Mouse (Mus musculus): ENCODE measurements around the gene Nrxn3. TPM values are rescaled to one million over a fixed set of nuclear protein-coding genes. Genes with fewer than 3 reads are reported as not detected.

Gene Nrxn3
- polyA plus RNA-seq, 1 experiment from 2014 or later, result 96.9 TPM

GRCm38 (mm10) chr12:89198764-89199525 is 476.3 kb downstream of the Nrxn3 start:
- no peak for ATAC-seq (ENCODE audit: low FRiP score)
- Histone ChIP-seq H3K9ac (no peak overlapping the region), H3K36me3 (replicated peaks; ENCODE audit: control insufficient read depth, insufficient read depth) (no peaks in the 10 kb centered on the region), H3K27ac (peak overlapping the region; percentile 39; the same call in 1 of the 2 replicates), H3K4me3 (replicated peaks; ENCODE audit: low read length) (no peak overlapping the region), H3K4me1 (replicated peaks; ENCODE audit: control insufficient read depth, insufficient read depth, low read length) (0 out of 2 replicates have a peak, but pooled peaks cover 4% of the 10 kb centered on the region), H3K4me2 (replicated peaks) (no peak overlapping the region), H3K9me3 (ENCODE audit: control insufficient read depth, low read length) (no peaks in the 10 kb centered on the region), H3K27me3 (ENCODE audit: control insufficient read depth, insufficient read depth, low read length) (no peaks in the 10 kb centered on the region)
- 71% methylated on average over 10 of the region's 10 CpGs for WGBS
- no peak for DNase-seq (ENCODE audit: low spot score)

- ATAC-seq (ENCODE audit: low FRiP score) (no peak), DNase-seq (ENCODE audit: low spot score) (no peak)
- H3K27me3 ChIP-seq (ENCODE audit: control insufficient read depth, insufficient read depth, low read length), result no peaks in the 10 kb centered on the region
- no peak overlapping the region for H3K9ac ChIP-seq
- 39% methylated on average over 2 of the region's 2 CpGs for WGBS
- H3K4me2 ChIP-seq (replicated peaks), result no peak overlapping the region
- H3K9me3 ChIP-seq (ENCODE audit: control insufficient read depth, low read length), result no peaks in the 10 kb centered on the region
- H3K36me3 ChIP-seq (replicated peaks; ENCODE audit: control insufficient read depth, insufficient read depth), result no peaks in the 10 kb centered on the region
- no peak overlapping the region for H3K27ac ChIP-seq
- H3K4me1 ChIP-seq (replicated peaks; ENCODE audit: control insufficient read depth, insufficient read depth, low read length), result no peaks in the 10 kb centered on the region
- no peak overlapping the region for H3K4me3 ChIP-seq (replicated peaks; ENCODE audit: low read length)
Observed at GRCm38 (mm10) chr12:89211608-89212007, 488.9 kb downstream of the Nrxn3 start.

- no peak overlapping the region for H3K9ac ChIP-seq
- no peaks in the 10 kb centered on the region for H3K36me3 ChIP-seq (replicated peaks; ENCODE audit: control insufficient read depth, insufficient read depth)
- no peak overlapping the region for H3K4me2 ChIP-seq (replicated peaks)
- H3K4me3 ChIP-seq (replicated peaks; ENCODE audit: low read length), result no peak overlapping the region
- no peaks in the 10 kb centered on the region for H3K9me3 ChIP-seq (ENCODE audit: control insufficient read depth, low read length)
- no peak overlapping the region for H3K27ac ChIP-seq
- no peaks in the 10 kb centered on the region for H3K4me1 ChIP-seq (replicated peaks; ENCODE audit: control insufficient read depth, insufficient read depth, low read length)
- ATAC-seq (ENCODE audit: low FRiP score) (no peak), DNase-seq (ENCODE audit: low spot score) (no peak)
- WGBS, result 59% methylated on average over 1 of the region's 1 CpGs
- H3K27me3 ChIP-seq (ENCODE audit: control insufficient read depth, insufficient read depth, low read length), result no peaks in the 10 kb centered on the region
Observed at GRCm38 (mm10) chr12:89239826-89240225, 517.1 kb downstream of the Nrxn3 start.

- ATAC-seq (ENCODE audit: low FRiP score) (no peak), DNase-seq (ENCODE audit: low spot score) (peak; percentile 50)
- Histone ChIP-seq H3K36me3 (replicated peaks; ENCODE audit: control insufficient read depth, insufficient read depth) (no peaks in the 10 kb centered on the region), H3K4me1 (replicated peaks; ENCODE audit: control insufficient read depth, insufficient read depth, low read length) (no peaks in the 10 kb centered on the region), H3K4me2 (replicated peaks) (no peak overlapping the region), H3K27ac (no peak overlapping the region), H3K4me3 (replicated peaks; ENCODE audit: low read length) (no peak overlapping the region), H3K9me3 (ENCODE audit: control insufficient read depth, low read length) (no peaks in the 10 kb centered on the region), H3K9ac (no peak overlapping the region), H3K27me3 (ENCODE audit: control insufficient read depth, insufficient read depth, low read length) (no peaks in the 10 kb centered on the region)
Observed at GRCm38 (mm10) chr12:89241554-89241953, 518.9 kb downstream of the Nrxn3 start.

GRCm38 (mm10) chr12:89242476-89242875 is 519.8 kb downstream of the Nrxn3 start:
- H3K9ac ChIP-seq, result no peak overlapping the region
- 44% methylated on average over 1 of the region's 1 CpGs for WGBS

GRCm38 (mm10) chr12:89255275-89255892 is 532.7 kb downstream of the Nrxn3 start:
- Histone ChIP-seq H3K4me1 (replicated peaks; ENCODE audit: control insufficient read depth, insufficient read depth, low read length) (peaks cover 4% of the 10 kb centered on the region; the same call in 1 of the 2 replicates), H3K36me3 (replicated peaks; ENCODE audit: control insufficient read depth, insufficient read depth) (no peaks in the 10 kb centered on the region), H3K9me3 (ENCODE audit: control insufficient read depth, low read length) (no peaks in the 10 kb centered on the region), H3K4me3 (replicated peaks; ENCODE audit: low read length) (no peak overlapping the region), H3K27ac (peak overlapping the region; percentile 48; the same call in 1 of the 2 replicates), H3K9ac (no peak overlapping the region), H3K27me3 (ENCODE audit: control insufficient read depth, insufficient read depth, low read length) (no peaks in the 10 kb centered on the region), H3K4me2 (replicated peaks) (no peak overlapping the region)
- WGBS, result 53% methylated on average over 4 of the region's 4 CpGs
- ATAC-seq (ENCODE audit: low FRiP score), result no peak
- peak; percentile 40 for DNase-seq (ENCODE audit: low spot score)

More at GRCm38 (mm10) chr12:89242476-89242875, 519.8 kb downstream of the Nrxn3 start:
- Histone ChIP-seq H3K27me3 (ENCODE audit: control insufficient read depth, insufficient read depth, low read length) (no peaks in the 10 kb centered on the region), H3K4me1 (replicated peaks; ENCODE audit: control insufficient read depth, insufficient read depth, low read length) (no peaks in the 10 kb centered on the region), H3K27ac (no peak overlapping the region), H3K9me3 (ENCODE audit: control insufficient read depth, low read length) (no peaks in the 10 kb centered on the region), H3K4me3 (replicated peaks; ENCODE audit: low read length) (no peak overlapping the region), H3K36me3 (replicated peaks; ENCODE audit: control insufficient read depth, insufficient read depth) (no peaks in the 10 kb centered on the region), H3K4me2 (replicated peaks) (no peak overlapping the region)
- DNase-seq (ENCODE audit: low spot score) (no peak), ATAC-seq (ENCODE audit: low FRiP score) (no peak)

GRCm38 (mm10) chr12:89258879-89259278 is 536.2 kb downstream of the Nrxn3 start:
- ATAC-seq (ENCODE audit: low FRiP score), result no peak
- Histone ChIP-seq H3K27ac (0 out of 2 replicates have a peak overlapping the region, but pooled peaks have one; percentile 36), H3K4me2 (replicated peaks) (no peak overlapping the region), H3K27me3 (ENCODE audit: control insufficient read depth, insufficient read depth, low read length) (no peaks in the 10 kb centered on the region), H3K36me3 (replicated peaks; ENCODE audit: control insufficient read depth, insufficient read depth) (no peaks in the 10 kb centered on the region; the same call in 1 of the 2 replicates), H3K9me3 (ENCODE audit: control insufficient read depth, low read length) (no peaks in the 10 kb centered on the region), H3K4me1 (replicated peaks; ENCODE audit: control insufficient read depth, insufficient read depth, low read length) (peaks cover 4% of the 10 kb centered on the region; the same call in 1 of the 2 replicates), H3K9ac (no peak overlapping the region), H3K4me3 (replicated peaks; ENCODE audit: low read length) (no peak overlapping the region)
- DNase-seq (ENCODE audit: low spot score), result no peak
- WGBS, result 75% methylated on average over 3 of the region's 3 CpGs

- Histone ChIP-seq H3K27ac (no peak overlapping the region), H3K36me3 (replicated peaks; ENCODE audit: control insufficient read depth, insufficient read depth) (no peaks in the 10 kb centered on the region; the same call in 1 of the 2 replicates), H3K27me3 (ENCODE audit: control insufficient read depth, insufficient read depth, low read length) (no peaks in the 10 kb centered on the region), H3K9ac (no peak overlapping the region), H3K4me1 (replicated peaks; ENCODE audit: control insufficient read depth, insufficient read depth, low read length) (peaks cover 4% of the 10 kb centered on the region; the same call in 1 of the 2 replicates), H3K4me3 (replicated peaks; ENCODE audit: low read length) (no peak overlapping the region), H3K4me2 (replicated peaks) (no peak overlapping the region), H3K9me3 (ENCODE audit: control insufficient read depth, low read length) (no peaks in the 10 kb centered on the region)
- 90% methylated on average over 24 of the region's 24 CpGs for WGBS
- DNase-seq (ENCODE audit: low spot score), result no peak
- ATAC-seq (ENCODE audit: low FRiP score), result no peak
Observed at GRCm38 (mm10) chr12:89260076-89260475, 537.4 kb downstream of the Nrxn3 start.

- DNase-seq (ENCODE audit: low spot score) (no peak), ATAC-seq (ENCODE audit: low FRiP score) (no peak)
- no peaks in the 10 kb centered on the region; the same call in 1 of the 2 replicates for H3K4me1 ChIP-seq (replicated peaks; ENCODE audit: control insufficient read depth, insufficient read depth, low read length)
- H3K9ac ChIP-seq, result no peak overlapping the region
- WGBS, result 62% methylated on average over 1 of the region's 1 CpGs
- H3K27ac ChIP-seq, result no peak overlapping the region
- H3K9me3 ChIP-seq (ENCODE audit: control insufficient read depth, low read length), result no peaks in the 10 kb centered on the region
- no peak overlapping the region for H3K4me2 ChIP-seq (replicated peaks)
- H3K36me3 ChIP-seq (replicated peaks; ENCODE audit: control insufficient read depth, insufficient read depth), result no peaks in the 10 kb centered on the region; the same call in 1 of the 2 replicates
- H3K27me3 ChIP-seq (ENCODE audit: control insufficient read depth, insufficient read depth, low read length), result no peaks in the 10 kb centered on the region
- H3K4me3 ChIP-seq (replicated peaks; ENCODE audit: low read length), result no peak overlapping the region
Observed at GRCm38 (mm10) chr12:89262261-89262660, 539.6 kb downstream of the Nrxn3 start.

All from hindbrain, embryonic 14.5 days (tissue).